Mouse (Mus musculus) forebrain, embryonic 14.5 days (tissue): ENCODE results near the gene Erfe. TPM values are rescaled to one million over a fixed set of nuclear protein-coding genes. Genes with fewer than 3 reads are reported as not detected.

Experiments used
- ATAC-seq: fragments of 200-750 bp; cut with Nextera tagmentation; 2 replicates; pipeline ENCODE4 v1.8.0; 2017; ENCODE audit warnings: mild to moderate bottlenecking, moderate library complexity
- DNase-seq: peaks from one replicate; pipeline ENCODE4 v3.0.0-alpha.2; 2015; ENCODE audit warnings: low spot score
- H3K27ac ChIP-seq: fragments of 300-500 bp; sonication (generic); 2 replicates; pipeline ENCODE4 v1.5.1; 2014; ENCODE audit warnings: low read depth, mild to moderate bottlenecking, control low read depth, low read length, moderate library complexity
- H3K27me3 ChIP-seq: fragments of 300-500 bp; sonication (generic); replicated peaks from 2 replicates; pipeline ENCODE4 v1.6.1; 2014; ENCODE audit warnings: low read length, control low read depth, mixed read lengths; ENCODE audit not compliant: control insufficient read depth, insufficient read depth
- H3K36me3 ChIP-seq: fragments of 300-500 bp; sonication (generic); 2 replicates; pipeline ENCODE4 v1.6.1; 2014; ENCODE audit warnings: low read length, control low read depth; ENCODE audit not compliant: control insufficient read depth, insufficient read depth
- H3K4me1 ChIP-seq: fragments of 300-500 bp; sonication (generic); 2 replicates; pipeline ENCODE4 v1.6.1; 2014; ENCODE audit warnings: antibody characterized with exemption, low read length, control low read depth; ENCODE audit not compliant: control insufficient read depth, insufficient read depth
- H3K4me2 ChIP-seq: fragments of 300-500 bp; sonication (generic); 2 replicates; pipeline ENCODE4 v1.6.1; 2014; ENCODE audit warnings: mild to moderate bottlenecking, control low read depth, low read length
- H3K4me3 ChIP-seq: fragments of 300-500 bp; sonication (generic); 2 replicates; pipeline ENCODE4 v1.5.1; 2014; ENCODE audit warnings: low read depth, low read length, control low read depth
- H3K9ac ChIP-seq: fragments of 300-500 bp; sonication (generic); 2 replicates; pipeline ENCODE4 v1.6.1; 2014; ENCODE audit warnings: mild to moderate bottlenecking, low read length, control low read depth, moderate library complexity
- H3K9me3 ChIP-seq: fragments of 300-500 bp; sonication (generic); replicated peaks from 2 replicates; pipeline ENCODE4 v1.6.1; 2016; ENCODE audit warnings: low read length, control low read depth, mixed read lengths; ENCODE audit not compliant: control insufficient read depth
- WGBS: fragments of 180-500 bp; shearing (Covaris S2); extraction: QIAGEN DNeasy Blood & Tissue Kit; methylation state at CpG from one replicate; pipeline ENCODE4 v1.1.7; 2014; 5-methylcytosine and 5-hydroxymethylcytosine counted together
- polyA plus RNA-seq: library from polyadenylated mRNA; unstranded; fragments of >200 nt; fragmentation: Nextera tagmentation; extraction: Ambion mirVana; gene quantifications from 2 replicates; pipeline ENCODE4 v1.2.1, GENCODE M21; 2014

Erfe gene
- 0.12 and 0.27 TPM in 2 replicates for polyA plus RNA-seq

GRCm38 (mm10) chr1:91366215-91367108 is at the start of gene Erfe:
Erfe (plus strand) TSS chr1:91366430.
- peaks cover 3% of the 10 kb centered on the region; the same call in 1 of the 2 replicates for H3K27me3 ChIP-seq
- no peak within 1 kb of the TSS for H3K27ac ChIP-seq
- H3K4me3 ChIP-seq: peak within 1 kb of the TSS; percentile 35
- H3K4me2 ChIP-seq: peak within 1 kb of the TSS; percentile 67
- 0 out of 2 replicates have a peak, but pooled peaks cover 4% of the 10 kb centered on the region for H3K9me3 ChIP-seq
- peak within 1 kb of the TSS; percentile 33 for H3K9ac ChIP-seq
- H3K4me1 ChIP-seq: no peaks in the 10 kb centered on the region
- DNase-seq (peak; percentile 51), ATAC-seq (peak; percentile 63)
- peaks cover 17% of the 10 kb centered on the region for H3K36me3 ChIP-seq
- WGBS: 2% methylated on average over 56 of the region's 68 CpGs

- Histone ChIP-seq H3K9me3 (no peaks in the 10 kb centered on the region), H3K4me1 (no peaks in the 10 kb centered on the region), H3K9ac (no peak overlapping the region), H3K27me3 (no peaks in the 10 kb centered on the region), H3K4me2 (no peak overlapping the region), H3K4me3 (no peak overlapping the region), H3K27ac (no peak overlapping the region), H3K36me3 (no peaks in the 10 kb centered on the region)
- DNase-seq (no peak), ATAC-seq (no peak)
- 83% methylated on average over 6 of the region's 6 CpGs for WGBS
Observed at GRCm38 (mm10) chr1:91317656-91318055, 48.6 kb upstream of the Erfe start.

DNA sequence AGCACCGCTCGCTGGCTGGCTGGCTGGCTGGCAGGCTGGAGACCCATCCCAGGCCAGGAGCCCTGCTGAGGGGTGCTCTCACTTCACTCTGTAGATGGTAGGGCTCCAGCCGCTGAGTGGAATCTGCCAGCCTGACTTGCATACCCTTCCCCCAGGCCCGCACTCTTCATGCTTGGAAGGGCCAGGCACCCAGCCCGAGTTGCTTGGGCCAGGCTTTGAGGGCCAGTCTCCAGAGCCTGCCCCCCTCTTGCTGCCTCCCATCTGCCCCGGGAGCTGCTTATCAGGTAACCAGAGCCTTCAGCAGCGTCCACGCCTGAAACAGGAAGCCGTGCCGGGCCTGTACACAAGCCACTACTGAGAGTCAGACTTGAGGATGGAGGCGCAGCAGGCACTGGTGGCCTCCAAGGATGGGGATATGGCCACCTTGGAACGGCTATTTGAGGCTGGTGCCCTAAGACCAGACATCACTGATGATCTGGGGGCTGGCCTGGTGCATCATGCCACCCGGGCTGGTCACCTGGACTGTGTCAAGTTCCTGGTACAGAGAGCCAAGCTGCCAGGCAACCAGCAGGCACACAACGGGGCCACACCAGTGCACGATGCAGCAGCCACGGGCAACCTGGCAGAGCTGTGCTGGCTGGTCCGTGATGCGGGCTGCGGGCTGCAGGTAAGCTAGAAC is 44.3 kb upstream of the Erfe start, which contains the start of gene Espnl:
Gene Espnl, plus strand, starts transcription at position 316 of the 679 bp plus-strand sequence.
- no peak within 1 kb of the TSS for H3K4me2 ChIP-seq
- H3K27me3 ChIP-seq: no peaks in the 10 kb centered on the region
- H3K4me1 ChIP-seq: no peaks in the 10 kb centered on the region
- 80% methylated on average over 19 of the region's 19 CpGs for WGBS
- no peaks in the 10 kb centered on the region for H3K36me3 ChIP-seq
- no peak within 1 kb of the TSS for H3K27ac ChIP-seq
- H3K4me3 ChIP-seq: no peak within 1 kb of the TSS
- H3K9me3 ChIP-seq: no peaks in the 10 kb centered on the region
- DNase-seq: no peak
- no peak within 1 kb of the TSS for H3K9ac ChIP-seq
- ATAC-seq: no peak

DNA sequence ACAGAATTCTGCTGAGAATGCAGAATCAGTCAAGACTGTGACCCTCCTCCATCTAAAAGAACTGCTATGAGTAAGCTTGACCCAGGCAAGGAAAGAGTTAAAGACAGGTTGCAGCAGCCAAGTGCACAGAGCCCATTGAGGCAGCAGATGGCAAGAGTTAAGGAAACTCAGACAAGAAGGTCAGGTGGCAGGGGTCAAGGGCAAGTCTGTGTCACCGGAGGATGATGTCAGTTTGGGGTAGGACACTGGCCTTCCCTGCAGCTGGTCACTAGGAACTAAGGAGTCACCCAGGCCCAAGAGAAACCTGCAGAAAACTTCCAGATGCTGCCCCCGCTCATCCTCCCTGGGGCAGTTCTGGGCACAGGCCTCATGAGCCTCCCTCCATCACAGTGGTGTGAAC is 41.6 kb upstream of the Erfe start:
- no peak overlapping the region for H3K27ac ChIP-seq
- 62% methylated on average over 2 of the region's 2 CpGs for WGBS
- no peaks in the 10 kb centered on the region for H3K4me1 ChIP-seq
- DNase-seq: no peak
- H3K4me3 ChIP-seq: no peak overlapping the region
- ATAC-seq: no peak
- no peak overlapping the region for H3K4me2 ChIP-seq
- H3K27me3 ChIP-seq: no peaks in the 10 kb centered on the region
- H3K36me3 ChIP-seq: no peaks in the 10 kb centered on the region
- H3K9ac ChIP-seq: no peak overlapping the region
- H3K9me3 ChIP-seq: no peaks in the 10 kb centered on the region

DNA sequence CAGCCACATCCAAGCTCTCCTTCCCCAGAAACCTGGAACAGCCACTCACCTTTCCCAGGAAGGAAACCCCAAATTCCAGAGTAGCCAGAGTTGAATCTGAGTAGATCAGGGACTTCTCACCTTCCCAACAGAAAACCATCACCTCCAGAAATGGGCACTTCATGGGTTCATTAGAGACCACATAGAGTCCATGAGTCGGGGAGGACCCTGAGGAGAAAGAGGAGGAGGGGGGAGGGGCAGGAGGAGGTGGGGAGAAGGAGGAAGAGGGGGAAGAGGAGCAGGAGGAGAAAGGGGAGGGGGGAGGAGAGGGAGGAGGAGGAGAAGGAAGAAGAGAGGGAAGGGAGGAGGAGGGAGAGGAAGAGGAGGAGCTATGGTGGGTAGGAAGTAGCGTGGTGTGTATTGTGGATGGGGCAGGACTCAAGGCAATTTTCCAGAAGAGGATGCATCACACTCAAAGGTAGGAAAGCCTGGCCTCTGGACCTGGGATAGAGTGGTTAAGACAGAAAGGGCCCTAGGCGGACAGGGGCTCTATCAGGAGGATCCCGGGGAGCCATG is 40.7 kb upstream of the Erfe start:
- 81% methylated on average over 4 of the region's 4 CpGs for WGBS
- Histone ChIP-seq H3K4me1 (no peaks in the 10 kb centered on the region), H3K27me3 (no peaks in the 10 kb centered on the region), H3K9me3 (no peaks in the 10 kb centered on the region), H3K4me2 (no peak overlapping the region), H3K27ac (no peak overlapping the region), H3K36me3 (no peaks in the 10 kb centered on the region), H3K9ac (no peak overlapping the region), H3K4me3 (no peak overlapping the region)
- DNase-seq: no peak
- no peak for ATAC-seq

DNA sequence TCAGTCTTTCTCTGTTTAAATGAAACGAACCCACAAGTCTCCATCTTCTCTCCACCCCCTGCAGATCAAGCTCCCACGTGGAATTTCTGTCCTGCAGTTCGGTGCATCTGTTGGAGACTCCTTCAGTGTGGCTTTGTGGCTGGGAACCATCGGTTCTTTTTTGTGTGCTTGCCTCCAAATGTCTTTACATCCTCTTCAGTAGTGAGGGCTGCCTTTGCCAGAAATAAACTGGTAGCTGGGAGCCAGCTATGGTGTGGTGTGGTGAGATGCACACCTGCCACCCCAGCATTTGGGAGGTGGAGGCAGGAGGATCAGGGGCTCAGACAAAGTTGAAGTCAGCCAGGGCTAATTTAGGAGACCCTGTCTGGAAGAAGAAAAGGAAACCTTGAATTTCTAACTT is 34.1 kb upstream of the Erfe start:
- Histone ChIP-seq H3K9ac (no peak overlapping the region), H3K4me3 (no peak overlapping the region), H3K4me2 (no peak overlapping the region), H3K9me3 (no peaks in the 10 kb centered on the region), H3K27me3 (no peaks in the 10 kb centered on the region), H3K4me1 (no peaks in the 10 kb centered on the region), H3K27ac (no peak overlapping the region), H3K36me3 (no peaks in the 10 kb centered on the region)
- 54% methylated on average over 4 of the region's 4 CpGs for WGBS
- DNase-seq (no peak), ATAC-seq (no peak)

GRCm38 (mm10) chr1:91333582-91333981 is 32.6 kb upstream of the Erfe start:
- Histone ChIP-seq H3K9ac (no peak overlapping the region), H3K9me3 (no peaks in the 10 kb centered on the region), H3K4me1 (no peaks in the 10 kb centered on the region), H3K4me2 (no peak overlapping the region), H3K27ac (no peak overlapping the region), H3K27me3 (no peaks in the 10 kb centered on the region), H3K4me3 (no peak overlapping the region), H3K36me3 (no peaks in the 10 kb centered on the region)
- no peak for ATAC-seq
- DNase-seq: no peak

DNA sequence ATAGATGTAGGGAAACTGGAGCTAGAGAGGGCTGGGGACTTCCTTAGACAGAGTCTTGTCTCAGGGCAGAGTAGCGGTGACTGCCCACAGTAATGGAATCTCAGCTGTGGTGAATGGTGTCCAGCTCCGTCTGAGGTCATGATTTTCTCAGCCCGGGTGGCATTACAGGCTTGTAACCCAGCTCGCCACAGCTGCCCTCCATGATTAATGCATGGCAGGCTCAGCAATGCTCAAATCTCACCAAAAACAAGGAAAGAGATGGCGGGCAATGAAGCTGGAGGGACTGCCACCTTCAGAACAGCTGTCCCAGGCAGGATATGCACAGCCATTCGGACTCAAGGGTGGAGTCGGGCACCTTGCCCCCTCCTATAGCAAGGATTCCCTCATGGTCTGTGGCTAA is 28.9 kb upstream of the Erfe start:
- Histone ChIP-seq H3K9ac (no peak overlapping the region), H3K4me2 (no peak overlapping the region), H3K36me3 (no peaks in the 10 kb centered on the region), H3K27me3 (no peaks in the 10 kb centered on the region), H3K4me3 (no peak overlapping the region), H3K9me3 (no peaks in the 10 kb centered on the region), H3K4me1 (no peaks in the 10 kb centered on the region), H3K27ac (no peak overlapping the region)
- WGBS: 95% methylated on average over 7 of the region's 7 CpGs
- DNase-seq: no peak
- no peak for ATAC-seq
